Mouse (Mus musculus) megakaryocyte progenitor cell, adult 5-6 weeks (primary cell): ENCODE results near the gene Tceal9. TPM values are rescaled to one million over a fixed set of nuclear protein-coding genes. Genes with fewer than 3 reads are reported as not detected.

Experiments
- ATAC-seq: replicated peaks from 2 replicates; pipeline ENCODE4 v1.8.0; 2016; ENCODE audit warnings: mild to moderate bottlenecking, moderate TSS enrichment, inconsistent platforms; ENCODE audit not compliant: poor library complexity
- total RNA-seq, 2 experiments: library from RNA; stranded (forward) in 1 of 2; stranded (reverse) in 1 of 2; fragments of 157-497, 149-512 nt in 1 of 2; fragments of 200-1000 nt in 1 of 2; gene quantifications; 2 replicates each; pipeline versions ENCODE4 v1.2.3 to v1.2.4; 2015 to 2017

Tceal9 gene
- total RNA-seq (2015) (115 and 121 TPM in 2 replicates), total RNA-seq (2017) (184 and 204 TPM in 2 replicates)

DNA sequence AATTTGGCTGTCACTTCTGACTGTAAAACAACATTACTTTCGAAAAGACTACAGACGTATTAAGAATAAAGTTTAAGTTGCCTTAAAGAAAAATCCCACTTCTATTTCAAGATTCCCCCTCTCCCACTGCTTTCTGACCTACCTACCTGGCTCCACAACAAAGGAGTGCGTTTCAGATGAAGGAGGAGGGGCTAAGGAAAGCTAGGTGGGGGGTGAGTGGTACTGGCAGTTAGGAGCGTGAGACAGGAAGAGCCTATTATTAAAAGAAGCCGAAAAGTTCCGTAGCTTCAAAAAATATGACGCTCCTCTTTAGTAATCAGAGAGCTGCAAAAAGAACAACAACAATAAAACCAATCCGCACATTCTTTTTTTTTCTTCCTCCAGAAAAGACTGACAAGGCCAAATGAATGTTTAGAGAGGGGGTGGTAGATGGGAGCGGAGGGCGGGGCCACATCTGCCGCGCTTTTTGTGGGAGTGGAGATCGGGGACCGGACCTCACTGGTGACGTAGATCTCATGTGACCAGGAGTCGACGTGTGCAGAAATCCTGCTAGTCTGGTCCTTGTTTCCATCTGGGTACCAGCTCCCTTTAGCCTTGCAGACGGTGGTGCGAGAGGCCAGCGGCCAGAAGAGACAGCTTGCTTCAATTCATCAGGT, at the start of gene Tceal9:
Tceal9 (plus strand) TSS at position 506 of the 656 bp plus-strand sequence.
- ATAC-seq: peak; percentile 98

DNA sequence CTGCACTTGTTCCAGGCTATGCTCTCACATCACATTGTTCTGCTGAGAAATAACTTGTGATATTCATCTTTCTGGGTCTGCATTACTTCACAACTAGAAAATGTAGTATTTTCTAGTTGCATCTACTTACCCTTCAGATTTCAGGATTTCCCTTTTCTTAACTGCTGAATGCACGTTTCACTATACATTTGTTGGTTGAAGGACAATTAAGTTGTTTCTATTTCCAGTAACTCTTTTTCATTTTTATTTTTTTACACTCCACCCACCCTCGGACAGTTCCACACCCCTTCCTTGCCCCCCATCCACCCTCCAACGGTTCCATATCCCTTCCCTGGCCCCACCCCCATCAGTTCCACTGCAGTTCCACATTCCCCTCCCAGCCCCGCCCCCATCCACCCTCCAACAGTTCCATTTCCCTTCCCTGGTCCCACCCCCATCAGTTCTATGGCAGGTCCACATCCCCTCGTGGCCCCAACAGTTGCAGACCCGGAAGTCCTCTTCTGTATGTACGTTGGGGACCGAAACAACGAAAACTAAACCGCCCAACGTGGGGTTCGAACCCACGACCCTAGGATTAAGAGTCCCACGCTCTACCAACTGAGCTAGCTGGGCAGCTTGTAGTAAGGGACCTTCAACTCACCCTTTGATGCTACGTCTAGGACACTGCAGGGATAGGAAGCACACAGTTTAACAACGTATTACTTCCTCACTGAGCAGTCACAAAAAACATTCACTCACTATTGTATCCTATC, 49.5 kb upstream of the Tceal9 start:
- no peak for ATAC-seq

DNA sequence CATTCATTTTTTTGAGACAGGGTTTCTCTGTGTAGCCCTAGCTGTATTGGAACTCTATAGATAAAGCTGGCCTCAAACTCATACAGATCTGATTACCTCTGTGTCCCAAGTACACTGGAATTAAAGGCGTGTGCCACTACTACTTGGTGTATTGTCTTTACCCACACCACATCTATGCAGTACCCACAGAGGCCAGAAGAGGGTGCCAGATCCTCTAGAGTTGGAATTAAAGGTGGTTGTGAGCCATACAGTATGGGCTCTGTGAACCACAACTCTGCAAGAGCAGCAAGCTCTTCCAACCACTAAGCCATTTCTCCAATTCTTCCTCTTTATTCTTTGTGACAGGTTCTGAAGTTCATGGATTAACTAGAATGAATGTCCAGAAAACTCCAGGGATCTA, 48.0 kb upstream of the Tceal9 start:
- ATAC-seq: peak; percentile 95

DNA sequence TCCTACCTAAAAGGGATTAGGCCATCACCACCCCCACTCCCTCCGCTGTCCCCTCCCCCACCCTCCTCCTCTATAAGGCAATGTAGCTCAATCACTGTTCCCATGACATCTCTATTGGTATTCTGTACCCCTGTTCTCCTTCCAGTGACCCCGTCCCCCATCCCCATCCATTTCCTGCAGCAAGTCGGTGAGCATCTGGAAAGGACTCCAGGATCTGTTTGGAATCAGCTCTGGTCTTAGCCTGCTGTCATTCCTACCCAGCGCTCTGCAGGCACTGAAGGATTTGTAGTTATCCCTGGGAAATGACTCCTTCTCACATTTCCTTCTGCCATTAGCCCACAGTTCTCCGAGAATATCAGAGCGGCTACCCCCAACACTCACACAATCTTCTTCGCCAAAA, 41.6 kb upstream of the Tceal9 start:
- no peak for ATAC-seq

DNA sequence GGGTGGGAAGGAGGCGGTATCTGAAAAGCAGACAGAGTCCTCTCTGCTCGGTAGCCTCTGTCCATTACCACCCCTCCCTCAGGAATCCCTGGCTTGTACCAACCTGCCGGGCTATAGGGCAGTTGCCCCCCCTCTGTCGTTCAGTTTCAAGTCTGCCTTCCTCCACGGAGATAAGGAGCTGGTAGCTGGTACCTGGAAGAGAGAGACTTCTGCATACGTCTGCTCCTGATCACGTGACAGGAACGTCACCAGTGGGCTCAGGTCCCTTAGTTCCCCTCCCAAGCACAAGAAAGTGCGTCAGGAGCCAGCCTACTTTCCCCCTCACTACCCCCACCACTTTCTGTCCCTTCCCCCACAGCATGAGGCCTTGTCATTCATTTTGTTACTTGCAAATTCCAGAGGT, 41.2 kb upstream of the Tceal9 start, which contains the start of gene Tceal5:
Tceal5 (minus strand) TSS at position 213 of the 403 bp plus-strand sequence.
- peak; percentile 69 for ATAC-seq

DNA sequence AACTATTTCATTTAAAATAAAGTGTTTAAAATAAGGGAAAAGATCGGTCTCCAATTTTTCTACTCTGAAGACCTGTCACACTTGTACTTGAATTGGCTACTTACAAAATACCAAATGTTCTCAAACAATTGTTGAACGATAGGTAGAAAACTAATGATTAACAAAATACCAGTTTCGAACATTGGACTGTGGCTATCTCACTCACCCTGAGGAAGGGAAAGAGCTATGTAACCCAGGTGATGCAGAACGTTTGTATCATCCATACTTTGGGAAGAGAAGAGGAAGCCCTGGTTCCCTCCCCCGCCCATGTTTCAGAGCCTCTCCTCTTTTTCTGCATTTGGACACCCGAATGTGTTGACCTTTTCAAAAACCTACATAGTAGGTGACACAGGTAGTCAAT, 40.5 kb upstream of the Tceal9 start:
- ATAC-seq: no peak

DNA sequence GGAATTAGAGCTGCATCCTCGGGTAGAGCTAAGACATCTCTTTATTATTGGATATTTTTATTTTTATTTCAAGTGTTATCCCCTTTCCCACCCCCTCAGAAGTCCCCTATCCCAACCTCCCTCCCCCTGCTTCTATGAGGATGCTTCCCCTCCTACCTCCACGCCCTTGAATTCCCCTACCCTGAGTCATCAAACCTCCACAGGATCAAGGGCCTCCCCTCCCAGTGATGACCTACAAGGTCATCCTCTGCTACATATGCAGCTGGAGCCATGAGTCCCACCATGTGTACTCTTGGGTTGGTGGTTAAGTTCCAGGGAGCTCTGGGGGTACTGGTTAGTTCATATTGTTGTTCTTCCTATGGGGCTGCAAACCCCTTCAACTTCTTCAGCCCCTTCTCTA, 31.5 kb upstream of the Tceal9 start:
- no peak for ATAC-seq

DNA sequence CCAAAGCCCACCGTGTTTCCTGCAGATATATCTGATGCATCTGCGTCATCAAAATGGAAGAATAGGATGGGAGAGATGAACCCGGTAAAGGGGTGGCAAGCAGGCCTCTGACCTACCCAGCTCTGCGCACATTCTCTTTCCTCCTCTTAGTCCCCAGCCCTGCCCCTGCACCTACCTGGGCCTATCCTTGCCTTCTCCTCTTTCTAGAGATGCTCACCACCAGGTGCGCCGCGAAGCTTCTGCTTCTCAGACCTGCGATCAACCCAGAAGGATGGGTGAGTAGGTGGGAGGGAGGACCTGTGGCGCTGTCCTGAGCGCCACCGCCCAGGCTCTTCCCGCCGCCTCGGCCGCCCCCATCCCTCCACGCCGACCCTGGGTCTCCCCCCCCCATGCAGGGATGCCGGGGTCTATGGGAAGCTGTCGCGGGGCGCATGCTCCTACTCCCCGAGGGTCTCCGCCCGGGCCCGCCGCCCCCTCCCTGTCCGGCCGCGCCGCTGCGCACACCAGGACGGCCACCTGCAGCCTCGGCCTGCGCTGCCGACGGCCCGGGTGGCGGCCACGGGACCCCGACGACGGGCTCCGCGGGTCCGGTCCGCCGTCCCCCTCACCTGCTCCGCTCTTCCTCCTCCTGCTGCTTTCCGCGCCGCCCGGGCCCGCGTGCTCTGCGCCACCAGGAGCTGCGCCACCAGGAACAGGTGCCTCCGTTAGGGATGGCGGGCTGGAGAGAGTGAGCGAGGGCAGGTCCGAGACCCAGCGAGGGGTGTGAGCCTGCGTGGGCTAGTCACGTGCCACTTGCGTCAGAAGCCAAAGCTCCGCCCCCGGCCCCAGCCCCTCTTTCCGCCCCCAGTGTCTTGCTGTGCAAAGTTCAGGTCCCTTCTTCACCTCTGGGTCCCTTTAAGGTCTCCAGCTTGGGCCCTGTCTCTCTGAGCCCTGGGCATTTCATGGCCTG, 29.9 kb upstream of the Tceal9 start, which contains the start of the genes Tceal7 and Bex1:
Tceal7 (plus strand) TSS at position 51 of the 949 bp plus-strand sequence.
Bex1 (minus strand) TSS at position 785 of the 949 bp plus-strand sequence.
- peak; percentile 73 for ATAC-seq

DNA sequence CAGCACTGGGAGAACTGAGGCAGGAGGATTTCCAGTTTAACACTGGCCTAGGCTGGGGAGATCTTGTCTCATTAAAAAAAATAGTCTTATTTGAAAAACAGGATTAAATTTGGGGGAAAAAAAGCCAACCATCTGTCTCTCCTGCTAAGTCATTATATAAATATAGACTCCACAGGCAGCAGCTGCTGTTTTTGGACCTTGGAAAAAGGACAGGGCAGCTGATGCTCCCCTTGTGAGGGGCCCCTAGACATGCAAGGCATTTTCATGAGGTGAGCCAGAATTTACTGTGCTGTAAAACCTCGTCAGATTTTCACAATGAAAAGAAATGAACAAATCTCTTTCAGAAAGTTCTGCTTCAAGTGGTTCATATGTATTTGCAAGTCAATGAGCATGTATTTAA, 28.6 kb upstream of the Tceal9 start:
- ATAC-seq: no peak

DNA sequence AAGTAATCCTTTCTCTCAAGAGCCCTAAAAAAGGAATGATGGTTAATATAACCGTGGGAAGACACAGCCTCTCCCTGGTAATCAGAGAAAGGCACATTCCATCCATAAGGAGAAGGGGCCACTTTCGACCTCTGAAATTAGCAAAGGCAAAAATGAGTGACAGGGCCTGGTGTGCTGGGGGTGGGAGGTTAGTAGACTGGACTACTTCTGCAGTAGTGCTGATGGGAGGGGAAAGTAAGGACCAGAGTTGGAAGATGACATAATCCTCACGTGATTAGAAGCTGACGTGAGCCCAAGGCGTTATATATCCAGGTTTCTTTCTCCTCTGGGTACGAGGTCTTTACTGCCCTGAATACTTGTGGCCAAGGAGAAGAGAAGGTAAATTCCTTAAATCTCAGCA, 21.2 kb upstream of the Tceal9 start:
- no peak for ATAC-seq

DNA sequence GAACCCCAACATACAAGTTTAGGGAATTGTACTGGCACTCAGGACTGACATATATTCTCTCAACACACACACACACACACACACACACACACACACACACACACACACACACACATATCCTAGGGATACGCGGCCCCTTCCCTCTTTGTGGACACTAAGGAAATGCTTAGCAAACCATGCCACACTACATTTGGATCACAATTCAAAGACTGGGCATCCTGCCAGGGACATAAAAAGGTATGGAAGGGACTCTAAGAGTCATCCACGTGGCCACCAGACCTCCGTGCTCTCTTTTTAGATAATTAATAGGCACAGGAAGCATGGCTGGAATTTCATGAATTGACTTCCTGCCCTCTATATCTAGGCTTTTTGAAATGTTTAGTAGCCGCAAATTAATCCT, 17.1 kb upstream of the Tceal9 start:
- no peak for ATAC-seq

DNA sequence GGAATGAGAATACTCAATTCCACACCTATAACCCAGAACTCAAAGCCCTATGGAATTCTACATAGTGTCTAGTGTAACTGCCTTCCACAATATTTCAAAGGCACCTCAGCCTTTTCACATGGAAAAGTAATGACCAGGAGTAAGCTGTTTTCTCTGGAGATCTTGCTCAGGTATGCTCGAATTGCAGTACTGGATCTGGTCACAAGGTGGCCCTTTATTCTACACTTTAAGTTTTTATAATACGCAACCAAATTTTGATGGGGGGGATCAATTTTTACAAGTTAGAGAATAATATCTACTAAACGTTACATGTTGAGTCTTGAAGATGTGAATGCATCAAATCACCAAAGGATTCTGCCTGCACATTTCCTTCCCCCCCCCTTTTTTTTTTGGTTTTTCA, 6.8 kb upstream of the Tceal9 start:
- peak; percentile 70 for ATAC-seq

DNA sequence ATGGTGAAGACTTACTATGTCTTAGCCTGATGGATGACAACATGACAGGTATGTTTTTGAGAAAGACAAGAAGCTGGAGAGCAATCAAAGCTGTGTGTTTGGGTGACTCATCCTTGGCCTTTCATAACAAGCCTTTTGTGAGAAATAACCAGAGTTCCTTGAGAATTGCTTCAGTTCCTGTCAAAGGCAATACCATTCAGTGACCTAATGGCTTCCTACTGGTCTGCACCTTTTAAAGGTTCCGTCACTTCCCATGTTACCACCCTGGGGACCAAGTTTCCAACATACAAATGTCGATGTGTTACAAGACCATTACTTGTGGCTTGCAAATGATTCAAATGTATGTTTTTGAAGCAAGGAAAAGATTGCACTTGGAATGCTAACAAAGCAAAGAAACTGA, 1.7 kb upstream of the Tceal9 start:
- peak; percentile 27 for ATAC-seq

DNA sequence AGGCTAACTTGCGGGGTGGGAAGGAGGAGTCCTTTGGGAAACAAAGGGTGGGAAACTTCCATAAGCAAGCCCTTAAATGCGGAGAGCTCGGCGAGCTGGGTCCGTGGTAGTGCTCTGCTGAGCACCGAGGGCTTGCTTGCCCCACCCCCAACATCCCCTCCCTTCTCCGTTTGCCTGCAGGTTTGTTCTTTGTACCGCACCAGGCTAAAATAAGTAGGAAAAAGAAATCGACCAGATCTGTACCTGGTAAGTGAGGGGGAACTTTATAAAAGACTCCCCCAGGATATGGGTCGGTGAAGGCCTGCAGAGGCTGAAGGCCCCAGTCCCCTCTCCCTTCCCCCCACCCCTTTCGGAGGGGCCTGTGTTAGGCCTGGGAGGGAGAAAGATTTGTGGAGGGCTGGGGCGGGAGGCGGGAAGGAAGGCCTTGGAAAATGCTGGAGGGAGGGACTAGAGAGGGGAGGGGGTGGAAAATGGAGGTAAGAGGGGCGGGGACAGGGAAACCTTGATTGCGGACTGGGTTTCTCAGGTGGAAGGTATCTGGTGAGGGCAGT, 717 bp downstream of the Tceal9 start:
- ATAC-seq: no peak

DNA sequence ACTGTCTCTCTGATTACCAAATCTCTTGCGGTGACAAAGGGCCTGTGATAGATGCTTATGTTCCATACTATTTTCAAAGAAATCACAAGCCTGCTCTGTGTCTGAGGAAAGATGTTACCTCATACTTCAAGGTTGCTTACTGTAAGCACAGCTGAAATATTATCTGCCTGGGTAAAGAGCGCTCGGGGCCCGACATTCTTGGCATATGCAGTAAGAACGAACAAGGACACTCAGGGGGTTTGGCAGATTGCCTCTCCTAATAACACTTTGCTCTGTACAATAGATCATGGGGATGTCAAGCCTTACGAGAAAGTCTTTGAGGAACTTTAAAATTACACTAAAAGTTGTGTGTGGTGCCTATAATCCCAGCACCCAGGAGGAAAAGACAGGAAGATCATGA, 3.9 kb downstream of the Tceal9 start:
- ATAC-seq: no peak

DNA sequence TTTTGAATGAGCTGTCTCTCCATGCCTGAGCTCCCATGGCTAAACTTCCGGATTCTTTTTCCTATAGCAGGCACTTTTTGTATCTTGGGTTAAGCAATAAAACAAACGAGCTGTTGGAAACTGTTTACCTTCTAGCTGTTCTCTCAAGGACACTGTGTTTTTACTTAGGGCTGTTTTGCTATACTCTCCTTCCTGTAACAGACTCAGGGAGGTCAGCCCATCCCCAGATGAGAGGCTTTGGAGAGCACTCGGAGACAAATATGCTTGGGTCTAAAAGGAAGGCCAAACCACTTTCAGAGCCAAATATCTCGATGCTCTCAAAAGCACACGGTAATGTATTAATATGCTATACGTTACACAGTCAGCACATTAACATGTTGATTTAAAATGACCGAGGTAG, 4.8 kb downstream of the Tceal9 start:
- no peak for ATAC-seq

DNA sequence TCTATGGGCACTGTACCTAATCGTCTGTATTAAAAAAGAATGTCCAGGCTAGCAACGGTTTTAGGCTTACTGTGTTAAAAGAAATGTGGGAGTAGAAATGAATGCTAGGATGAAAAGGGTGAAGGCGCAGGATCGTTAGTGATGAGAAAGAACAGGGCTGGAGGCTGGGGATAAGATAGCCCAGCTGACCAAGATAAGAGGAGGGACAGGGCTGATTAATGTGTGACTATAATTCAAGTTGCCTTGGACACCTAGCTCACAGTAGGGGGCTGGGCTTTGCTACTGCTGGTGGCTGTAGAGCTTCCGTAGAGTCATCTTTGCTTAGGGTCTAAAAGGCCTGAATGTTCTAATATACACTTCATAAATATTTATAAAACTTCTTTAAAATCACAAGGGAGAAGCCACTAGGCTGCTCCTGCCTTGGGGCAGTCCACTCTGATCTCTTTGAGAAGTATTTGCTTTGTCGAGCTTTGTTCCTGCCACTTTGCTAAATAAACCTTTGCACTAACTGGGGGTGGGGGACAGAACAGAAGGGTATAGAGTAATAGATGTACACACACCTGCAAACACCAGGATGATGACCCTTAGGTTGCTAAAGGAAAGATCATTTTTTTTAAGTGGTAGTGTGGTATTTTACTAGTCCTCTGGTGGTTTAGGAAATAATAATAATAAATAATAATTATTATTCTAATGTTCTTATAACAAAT, 7.3 kb downstream of the Tceal9 start:
- ATAC-seq: peak; percentile 71; the same call in 1 of the 2 replicates

DNA sequence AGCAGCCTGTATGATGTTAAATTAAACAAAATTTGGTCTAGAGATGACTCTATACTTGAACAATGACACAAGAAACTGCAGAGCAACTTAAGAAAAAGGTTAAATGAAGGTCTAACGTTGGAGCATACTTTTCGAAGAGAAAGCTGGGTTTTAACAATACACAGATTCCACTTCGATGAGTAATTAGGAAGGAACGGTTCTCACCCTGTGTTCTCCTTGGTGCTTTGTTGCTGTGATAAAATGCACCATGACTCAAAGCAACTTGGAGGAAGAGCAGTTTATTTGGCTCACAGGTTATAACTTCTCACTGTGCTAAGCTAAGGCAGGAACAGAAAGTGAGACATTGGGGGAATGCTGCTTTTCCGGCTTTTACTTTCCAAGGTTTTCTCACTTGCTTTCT, 22.8 kb downstream of the Tceal9 start:
- ATAC-seq: no peak

DNA sequence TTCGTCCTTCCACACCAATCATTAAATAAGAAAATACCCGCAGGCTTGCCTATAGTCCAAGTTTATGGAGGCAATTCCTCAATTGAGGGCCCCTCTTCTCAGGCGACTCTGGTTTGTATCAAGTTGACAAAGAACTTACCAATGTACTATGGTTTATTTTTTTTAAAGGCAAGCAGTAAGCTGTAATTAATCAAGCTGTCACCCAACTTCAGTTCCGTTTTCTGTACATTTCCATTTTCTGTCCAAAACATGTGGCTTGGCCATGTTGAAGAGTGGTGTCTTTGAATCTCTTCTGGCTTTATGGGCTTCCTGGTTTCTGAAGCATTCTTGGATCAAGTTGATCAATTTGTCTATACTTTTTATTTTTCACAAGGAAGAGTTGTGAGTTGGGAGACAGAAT, 23.3 kb downstream of the Tceal9 start:
- ATAC-seq: no peak

DNA sequence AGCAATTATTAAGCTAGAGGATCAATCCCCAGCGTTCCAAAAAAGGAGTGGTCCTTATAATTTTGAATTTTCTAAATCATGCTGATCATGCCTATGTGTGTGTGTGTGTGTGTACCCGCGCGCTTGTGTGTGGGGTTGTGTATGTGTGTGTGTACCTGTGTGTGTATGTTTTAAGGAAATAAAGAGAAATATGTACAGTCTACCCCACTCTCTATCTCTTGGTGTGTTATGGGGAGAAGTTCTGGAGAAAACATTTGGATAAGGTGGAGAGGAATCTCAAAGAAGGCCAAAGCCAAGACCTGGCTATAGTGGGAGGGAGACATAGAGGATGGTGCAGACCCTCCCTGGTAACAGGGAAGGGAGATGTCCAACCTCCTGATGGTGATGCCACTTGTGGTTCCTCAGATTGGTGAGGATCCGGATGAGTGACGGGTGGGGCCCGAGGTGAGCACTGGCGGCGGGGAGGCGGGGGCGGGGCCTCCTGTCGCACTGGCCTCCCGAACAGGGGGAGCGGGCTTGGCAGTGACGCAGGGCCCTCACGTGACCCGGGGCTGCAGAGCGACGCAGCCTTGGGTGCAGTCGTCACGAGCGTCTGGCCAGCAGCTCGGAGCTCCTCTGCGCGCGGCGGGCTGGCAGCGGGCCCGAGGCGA, 25.0 kb downstream of the Tceal9 start, which contains the start of gene Bex3:
Bex3 (plus strand) TSS at position 511 of the 650 bp plus-strand sequence.
- ATAC-seq: peak; percentile 97
